Mouse (Mus musculus) layer of hippocampus, adult 9-10 months (tissue): ENCODE measurements around the gene Rps8.

ENCODE experiments used
- DNase-seq: peaks from one replicate; pipeline ENCODE4 v3.0.0; 2022; ENCODE audit warnings: low spot score

Rps8 gene

DNA sequence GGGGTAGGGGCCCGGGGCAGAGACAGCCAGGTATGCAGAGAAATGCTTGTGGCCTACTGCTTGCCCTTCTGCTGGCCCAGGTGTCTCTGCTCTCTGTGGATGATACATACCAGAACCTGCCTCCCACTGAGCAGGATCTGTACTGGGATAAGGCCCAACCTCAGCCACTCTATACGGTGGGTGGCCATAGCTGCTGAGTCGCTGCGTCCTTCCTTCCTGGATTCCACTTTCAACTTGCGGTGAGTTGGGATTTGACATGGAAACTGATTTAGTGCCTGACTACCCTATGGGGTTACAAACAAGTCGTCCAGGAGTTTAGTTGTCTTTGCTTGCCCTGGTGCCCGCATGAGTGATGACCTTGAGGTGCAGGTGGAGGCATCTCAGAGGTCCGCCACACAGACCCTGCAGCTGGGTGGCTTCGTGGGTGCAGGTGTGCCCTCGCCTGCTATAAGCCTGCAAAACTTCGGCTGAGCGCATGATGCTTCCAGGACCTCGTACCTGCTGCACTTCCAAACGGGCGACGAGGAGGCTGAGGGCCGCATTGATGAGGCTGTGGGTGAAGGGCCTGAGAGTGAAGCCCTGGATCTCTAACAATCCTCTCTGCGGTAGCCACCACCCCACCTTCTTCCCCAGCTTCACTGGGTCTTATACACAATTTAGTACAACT is 7.9 kb downstream of the Rps8 start:
- DNase-seq = no peak

DNA sequence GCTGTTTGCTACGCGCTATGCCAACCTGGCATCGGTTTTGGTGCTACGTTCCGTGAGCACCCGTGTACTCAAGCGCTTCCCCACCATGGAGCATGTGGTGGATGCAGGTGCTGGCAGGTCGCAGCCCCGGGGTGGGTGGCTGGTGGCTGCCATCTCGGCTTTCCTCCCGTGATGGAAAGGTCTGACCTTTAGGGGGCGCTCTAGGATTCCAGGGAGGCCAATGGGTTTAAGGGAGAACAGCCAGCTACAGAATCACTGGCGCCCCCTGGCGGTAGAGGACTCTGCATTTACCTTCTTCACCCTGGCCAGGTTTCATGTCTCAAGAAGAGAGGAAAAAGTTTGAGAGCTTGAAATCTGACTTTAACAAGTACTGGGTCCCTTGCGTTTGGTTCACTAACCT is 9.9 kb downstream of the Rps8 start:
- DNase-seq = no peak

DNA sequence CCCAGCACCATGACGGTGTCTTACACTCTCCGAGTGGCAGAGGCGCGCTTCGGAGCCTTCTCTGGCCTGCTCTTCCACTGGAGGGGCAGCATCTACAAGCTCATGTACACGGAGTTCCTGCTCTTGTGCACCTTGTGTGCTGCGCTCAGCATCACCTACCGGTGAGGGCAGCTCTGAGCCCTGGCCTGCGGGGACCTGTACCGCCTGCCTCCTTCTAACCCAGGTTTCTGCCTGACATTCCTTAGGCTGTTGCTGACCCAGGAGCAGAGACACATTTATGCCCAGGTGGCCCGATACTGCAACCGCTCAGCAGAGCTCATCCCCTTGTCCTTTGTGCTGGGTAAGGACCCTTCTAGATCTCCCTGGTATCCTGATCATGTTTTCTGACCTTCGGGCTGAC is 10.8 kb downstream of the Rps8 start:
- no peak for DNase-seq

DNA sequence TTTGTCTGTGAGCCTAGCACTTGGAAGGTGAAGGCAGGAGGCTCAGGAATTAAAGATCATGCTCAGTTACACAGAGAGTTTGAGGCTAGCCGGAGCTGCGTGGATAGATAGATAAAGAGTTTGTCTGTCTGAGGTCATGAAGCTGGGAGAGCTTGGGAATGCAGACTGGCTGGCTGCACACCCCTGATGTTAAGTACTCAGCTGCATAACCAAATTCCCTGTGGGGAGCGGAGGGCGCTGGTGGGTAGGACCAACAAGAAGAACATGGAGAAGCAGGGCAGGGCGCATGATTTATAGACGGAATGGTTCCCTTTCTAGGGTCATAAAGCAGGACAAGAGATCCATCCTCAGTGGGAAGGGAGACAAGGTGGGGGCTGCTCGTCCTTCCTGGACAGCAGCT is 13.0 kb downstream of the Rps8 start:
- no peak for DNase-seq

DNA sequence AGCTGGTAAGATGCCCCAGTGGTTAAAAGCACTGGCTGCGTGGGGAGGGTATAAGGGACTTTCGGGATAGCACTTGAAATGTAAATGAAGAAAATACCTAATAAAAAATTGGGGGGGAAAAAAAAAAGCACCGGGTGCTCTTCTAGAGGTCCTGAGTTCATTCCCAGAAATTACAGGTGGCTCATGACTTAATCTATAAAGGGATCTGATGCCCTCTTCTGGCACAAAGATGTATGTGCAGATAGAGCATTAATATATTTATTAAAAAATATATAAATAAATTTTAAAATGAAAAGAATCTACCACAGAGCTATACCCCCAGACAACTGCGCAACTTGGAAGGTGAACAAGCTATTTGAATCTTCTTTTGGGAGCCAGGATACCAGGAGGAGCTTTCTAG is 15.4 kb downstream of the Rps8 start:
- DNase-seq = no peak

DNA sequence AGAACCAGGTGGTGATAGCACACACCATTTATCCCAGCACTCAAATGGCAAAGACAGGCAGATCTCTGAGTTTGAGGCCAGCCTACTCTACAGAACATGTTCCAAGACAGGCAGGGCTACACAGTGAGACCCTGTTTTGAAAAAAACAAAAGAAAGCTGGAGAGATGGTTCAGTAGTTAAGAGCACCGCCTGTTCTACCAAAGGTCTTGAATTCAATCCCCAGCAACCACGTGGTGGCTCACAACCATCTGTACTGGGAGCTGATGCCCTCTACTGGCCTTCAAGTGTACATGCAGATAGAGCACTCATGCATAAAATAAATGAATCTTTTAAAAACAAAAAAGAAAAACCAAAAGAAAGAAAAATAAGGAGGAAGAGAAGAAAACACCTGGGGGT is 16.8 kb downstream of the Rps8 start:
- no peak for DNase-seq

DNA sequence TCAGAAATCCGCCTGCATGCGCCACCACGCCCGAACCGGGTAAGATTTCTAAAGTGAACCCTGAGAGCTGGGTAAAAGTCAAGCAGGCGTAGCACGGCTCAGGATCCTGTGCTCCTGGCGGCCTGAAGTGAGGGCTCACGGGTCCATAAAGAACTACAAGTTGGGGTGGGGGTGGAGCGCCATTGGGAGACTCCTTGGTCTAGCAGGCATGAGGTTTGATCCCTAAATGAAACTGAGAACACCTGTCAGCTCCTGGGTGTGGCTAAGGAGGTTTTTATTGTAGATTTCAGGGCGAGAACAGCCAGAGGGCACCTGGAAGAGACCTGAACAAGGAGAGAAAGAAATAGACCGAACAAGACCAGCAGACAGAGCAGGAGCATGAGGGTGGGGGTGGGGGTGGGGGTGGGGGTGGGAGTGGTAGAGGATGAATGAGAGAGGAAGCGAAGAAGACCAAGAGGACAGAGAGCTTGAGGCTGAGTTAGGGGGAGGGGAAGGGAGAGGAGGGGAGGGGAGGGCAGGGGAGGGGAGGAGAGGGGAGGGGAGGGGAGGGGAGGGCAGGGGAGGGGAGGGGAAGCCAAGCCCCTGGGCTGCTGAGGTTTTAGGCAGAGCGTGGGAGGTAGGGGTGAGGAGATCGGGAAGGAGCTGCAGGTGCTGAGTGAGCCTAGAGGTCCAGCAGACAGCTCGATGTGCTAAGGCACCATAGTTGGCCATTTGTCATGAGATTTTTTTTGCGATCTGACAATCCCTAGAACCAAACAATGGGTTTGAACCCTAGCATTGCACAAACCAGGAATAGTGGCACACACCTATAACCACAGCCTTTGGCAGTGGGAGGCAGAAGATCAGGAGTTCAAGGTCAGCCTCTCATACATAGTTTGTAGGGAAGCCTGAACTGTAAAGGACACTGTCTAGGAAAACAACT is 17.5 kb downstream of the Rps8 start:
- DNase-seq = no peak

DNA sequence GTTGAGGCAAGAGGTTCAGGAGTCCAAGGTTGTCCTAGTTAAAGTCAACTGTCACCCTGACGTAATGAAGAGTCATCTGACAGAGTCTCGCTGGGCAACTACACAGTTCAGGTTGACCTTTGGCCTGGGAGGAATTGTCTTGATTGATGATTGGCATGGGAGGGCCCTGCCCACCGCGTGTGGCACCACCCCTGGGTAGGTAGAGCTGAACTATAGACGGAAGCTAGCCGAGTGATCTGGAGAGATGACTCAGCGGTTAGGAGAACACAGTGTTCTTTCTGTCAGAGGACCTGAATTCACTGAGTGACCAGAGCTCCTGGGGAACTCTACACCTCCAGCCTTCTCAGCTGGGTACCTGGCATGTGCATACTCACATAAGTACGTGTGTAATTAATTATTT is 20.0 kb downstream of the Rps8 start:
- no peak for DNase-seq

DNA sequence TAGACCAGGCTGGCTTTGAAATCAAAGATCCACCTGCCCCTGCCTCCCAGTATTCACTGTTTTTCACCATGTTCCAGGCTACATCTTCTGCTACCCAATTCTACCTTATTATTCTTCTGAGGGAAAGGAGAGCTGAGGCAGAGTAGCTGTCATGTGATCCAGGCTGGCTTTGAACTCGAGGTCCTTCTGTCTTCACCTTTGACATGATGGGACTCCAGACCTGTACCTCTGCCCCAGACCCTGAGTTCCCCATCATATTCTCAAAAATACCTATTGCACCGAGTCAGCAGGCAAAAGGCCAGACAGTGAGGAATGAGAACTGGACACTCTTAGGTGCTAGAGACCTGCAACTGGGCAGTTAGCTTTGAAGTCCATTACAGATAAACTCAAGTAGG is 21.4 kb downstream of the Rps8 start:
- no peak for DNase-seq

DNA sequence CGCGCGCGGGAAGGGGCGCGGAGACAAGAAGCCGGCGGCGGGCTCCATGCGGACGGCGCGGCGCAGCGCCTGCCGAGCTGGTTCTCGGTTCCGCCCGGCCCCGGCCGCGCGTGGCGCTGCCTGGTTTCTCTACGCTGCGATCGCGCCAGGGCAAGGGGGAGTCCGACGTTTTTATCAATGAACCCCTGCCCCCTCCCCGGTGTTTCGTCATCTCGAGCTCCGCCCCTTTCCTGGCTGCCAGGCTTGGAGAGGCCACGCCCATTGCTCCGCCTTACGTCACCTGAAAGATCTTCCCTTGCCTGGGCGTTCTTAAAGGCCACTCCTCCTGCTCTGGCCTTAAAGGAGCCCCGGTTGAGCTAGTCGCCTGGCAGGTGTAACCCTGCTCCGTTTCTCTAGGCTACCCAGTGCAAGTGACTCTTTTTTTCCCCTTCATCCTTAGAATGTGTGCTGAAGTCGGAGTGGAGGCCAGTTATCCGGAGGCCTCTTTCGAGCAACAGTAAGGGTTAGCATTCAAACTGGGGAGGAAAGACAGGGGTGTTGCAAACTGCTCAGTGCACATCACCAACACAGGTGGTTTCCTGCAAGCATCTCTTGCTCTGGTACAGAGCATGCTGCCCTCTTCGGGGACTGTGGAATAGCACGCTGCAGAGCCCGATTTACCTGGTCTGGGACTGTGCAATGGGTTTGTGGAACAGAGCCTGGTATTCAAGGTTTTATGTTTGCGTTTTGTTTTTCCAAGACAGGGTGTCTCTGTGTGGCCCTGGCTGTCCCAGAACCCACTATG is 22.0 kb downstream of the Rps8 start, which contains the start of gene Plk3:
TSS of gene Plk3 (minus strand) at position 147 of the 784 bp plus-strand sequence.
- peak; percentile 97 for DNase-seq

DNA sequence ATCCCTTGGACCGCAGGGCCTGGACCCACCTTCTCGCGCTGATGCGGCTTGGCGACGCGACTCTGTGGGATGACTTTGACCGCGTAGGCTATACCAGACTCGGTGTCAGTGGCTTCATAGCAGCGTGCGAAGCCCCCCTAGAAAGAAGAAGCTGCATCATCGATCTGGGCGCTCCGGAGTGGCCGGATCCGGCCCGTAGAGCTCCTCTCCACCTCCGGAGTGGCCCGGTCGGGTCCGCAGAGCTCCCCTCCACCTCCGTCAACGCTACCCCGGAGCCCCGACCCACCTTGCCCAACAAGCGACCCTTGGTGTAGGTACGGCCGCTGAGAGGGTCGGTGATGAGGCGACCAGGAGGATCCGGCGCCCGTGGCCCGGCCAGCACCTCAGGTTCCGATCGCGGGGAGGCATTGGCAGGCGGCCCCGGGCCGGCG is 22.7 kb downstream of the Rps8 start:
- no peak for DNase-seq

DNA sequence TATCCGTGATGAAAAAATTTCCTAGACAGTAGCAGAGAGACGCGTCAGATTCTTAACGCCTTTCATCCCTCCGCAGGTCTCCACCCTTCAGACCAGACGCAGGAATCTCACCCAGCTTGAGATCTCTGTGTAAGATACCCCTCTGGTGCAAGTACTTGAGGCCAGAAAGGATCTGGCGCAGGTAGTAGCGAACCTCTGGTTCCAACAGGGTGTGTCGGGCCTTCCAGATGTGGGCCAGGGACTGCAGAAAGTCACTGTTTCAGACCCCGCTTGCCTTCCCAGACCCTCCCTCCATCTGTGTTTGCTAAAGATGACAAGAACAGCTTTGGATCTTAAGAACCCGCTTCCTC is 23.3 kb downstream of the Rps8 start:
- no peak for DNase-seq

DNA sequence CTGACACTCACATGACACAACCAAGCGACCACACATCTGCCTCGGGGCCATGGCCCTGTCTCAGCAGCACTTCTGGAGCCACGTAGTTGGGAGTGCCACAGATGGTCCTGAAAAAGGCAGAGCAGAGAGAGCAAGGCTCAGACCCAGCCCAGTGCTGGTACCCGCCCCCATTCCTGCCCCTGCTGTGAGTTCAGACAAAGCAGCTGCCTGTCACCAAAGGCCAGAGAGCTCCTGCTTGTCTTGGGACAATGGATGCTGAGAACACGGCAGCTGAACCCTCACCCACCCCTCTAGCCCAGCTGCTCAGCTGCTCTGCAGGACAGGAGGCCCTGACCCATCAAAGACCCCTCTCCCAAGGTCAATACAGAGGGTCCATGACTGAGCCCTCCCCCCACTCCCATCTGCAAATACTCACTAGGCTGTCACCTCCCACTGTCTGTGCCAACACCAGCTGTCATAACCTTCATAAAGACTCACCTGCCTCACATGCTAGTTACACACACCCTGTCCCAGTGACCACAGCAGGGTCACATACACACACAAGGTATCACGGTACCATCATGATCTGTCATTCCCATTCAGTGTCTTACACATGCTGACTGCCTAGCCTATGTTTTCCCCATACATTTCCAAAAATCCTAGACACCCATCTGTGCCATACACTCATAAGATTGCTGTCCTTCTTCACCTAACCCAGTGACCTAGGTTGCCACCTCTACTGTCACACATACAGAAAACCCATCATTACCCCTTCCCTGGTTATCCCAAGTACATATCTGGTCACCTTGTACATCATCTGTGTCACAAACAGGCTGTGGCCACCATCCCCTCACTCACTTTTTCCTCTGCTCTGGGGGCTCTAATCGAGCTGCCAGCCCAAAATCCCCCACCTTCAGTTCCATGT is 23.9 kb downstream of the Rps8 start:
- DNase-seq = no peak

DNA sequence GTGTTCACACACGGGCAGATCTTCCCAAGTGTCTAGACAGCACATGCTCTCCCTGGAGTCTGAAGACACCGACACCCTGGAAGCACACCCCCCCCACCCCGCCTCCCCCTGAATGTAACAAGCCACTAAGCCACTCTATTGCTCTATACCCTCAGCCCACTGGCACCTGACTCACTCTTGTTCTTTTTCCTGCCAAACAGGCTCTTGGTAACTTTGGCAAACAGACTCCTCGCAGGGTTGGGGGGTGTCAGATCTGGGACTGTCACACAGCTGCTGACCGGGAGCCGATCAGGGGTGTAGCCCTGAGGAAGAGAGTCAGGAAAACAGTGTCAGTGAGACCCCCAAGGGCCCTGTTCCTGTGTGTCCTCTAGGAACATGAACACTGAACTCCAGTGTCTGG is 24.8 kb downstream of the Rps8 start:
- no peak for DNase-seq

DNA sequence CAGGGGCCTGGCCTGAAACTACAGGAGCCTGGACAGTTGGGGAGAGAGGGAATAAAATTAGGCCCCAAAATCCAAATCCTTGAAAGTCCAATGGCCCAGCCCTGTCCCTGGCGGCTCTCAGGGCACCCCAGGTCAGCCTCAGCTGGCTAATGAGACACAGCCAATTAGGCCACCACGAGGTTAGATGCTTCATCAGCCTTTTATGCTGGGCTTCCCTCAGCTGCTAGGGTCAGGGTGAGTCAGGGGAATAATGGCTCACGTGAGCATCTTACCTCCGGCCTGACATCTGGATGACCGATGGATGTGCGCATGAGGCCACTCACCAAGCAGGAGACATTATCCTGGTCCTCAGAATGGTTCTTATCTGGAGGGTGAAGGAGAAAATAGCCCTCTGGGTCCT is 25.3 kb downstream of the Rps8 start:
- DNase-seq = no peak

DNA sequence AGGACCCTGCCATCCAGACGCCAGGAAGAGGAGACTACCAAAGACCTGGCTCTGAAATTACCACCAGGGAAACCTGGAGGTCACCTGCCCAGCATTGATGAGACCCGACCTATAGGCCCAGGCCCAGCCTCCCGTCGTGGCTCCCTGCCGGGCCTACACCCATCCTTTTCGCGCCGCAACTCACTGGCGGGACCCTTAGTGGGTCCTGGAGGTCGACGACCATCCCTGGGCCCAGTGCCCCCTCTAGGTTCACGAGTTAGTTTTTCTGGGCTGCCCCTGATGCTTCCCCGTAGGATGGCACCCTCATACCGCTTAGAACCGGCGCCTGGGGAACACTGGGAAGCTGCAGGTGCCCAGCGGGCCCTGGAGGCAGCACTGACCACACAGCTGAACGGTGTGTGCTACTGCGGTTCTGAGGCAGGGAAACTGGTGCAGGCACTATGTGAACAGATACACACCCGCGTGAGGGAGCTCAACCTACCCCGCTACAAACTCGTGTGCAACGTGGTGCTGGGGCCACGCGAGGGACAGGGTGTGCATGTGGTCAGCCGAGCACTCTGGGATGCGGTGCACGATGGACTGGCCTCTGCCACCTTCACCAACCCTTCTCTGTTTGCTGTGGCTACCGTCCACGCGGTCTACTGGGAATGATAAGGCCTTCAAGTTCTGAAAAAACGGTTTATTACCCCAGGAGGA is 27.9 kb downstream of the Rps8 start:
- DNase-seq = no peak

DNA sequence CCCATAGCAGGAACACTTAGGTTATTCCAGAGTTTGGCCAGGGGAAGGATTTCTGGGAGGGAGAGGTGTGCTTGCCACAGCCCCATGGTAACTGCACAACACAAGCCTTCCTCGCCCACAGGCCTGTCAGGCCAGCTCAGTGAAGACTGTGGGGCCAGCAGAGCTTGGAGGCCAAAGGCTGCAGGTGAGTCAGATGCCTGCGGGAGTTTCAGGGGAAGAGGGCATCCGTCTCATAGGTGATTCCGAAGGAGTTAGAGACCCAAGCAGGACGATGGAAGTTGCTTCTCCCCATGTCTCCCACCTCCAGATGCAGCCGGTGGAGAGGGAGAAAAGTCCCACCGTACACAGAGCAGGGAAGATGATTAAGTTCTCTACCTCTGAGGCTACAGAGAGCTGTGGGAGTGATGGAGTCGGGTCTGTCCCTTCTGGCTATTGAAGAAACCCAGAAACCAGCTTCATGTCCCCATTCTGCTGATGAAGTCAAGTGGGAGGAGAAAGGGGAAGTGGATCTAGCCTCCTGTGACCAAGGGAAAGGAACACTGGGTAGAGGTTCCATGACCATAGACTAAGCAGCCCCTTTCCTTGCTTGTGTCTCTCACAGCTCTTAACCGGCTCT is 29.3 kb downstream of the Rps8 start, which contains the start of gene Tctex1d4:
TSS of gene Tctex1d4 (plus strand) at position 120 of the 616 bp plus-strand sequence.
- no peak for DNase-seq

DNA sequence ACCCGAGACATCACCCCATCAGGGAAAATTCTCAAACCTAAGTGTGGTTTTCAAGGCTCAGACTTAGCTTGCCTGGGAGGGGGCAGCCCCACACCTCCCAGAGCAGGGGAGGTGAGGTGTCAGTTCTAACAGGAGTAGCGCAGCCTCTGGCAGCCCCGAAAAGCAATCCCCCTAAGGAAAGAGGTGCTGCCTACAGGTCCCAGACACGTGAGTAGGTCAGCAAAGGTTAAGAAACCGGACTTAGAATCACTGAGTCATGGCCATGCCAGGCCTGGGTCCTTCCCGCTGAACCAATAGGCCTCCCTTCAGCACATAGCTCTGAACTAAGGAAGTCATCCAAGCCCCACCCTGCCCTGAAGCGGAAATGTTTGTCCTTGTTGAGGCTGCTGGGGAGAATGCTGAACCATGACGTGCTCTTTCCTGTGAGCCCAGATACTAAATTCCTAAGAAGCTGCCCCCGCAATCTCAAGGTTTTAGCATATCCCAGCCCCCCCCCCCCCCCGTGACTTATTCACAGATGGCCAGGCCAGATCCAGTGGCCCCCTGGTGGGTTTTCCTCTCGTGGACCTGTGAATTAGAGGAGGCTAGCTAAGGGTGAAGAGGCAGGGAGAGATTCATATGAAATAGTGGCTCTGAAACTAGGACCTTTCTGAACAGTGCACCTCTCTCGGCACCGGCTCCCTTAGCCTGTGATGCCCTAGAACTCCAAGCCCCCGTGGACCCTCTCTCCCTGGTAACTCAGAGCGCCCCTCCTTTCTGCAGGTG is 30.0 kb downstream of the Rps8 start:
- DNase-seq = no peak

DNA sequence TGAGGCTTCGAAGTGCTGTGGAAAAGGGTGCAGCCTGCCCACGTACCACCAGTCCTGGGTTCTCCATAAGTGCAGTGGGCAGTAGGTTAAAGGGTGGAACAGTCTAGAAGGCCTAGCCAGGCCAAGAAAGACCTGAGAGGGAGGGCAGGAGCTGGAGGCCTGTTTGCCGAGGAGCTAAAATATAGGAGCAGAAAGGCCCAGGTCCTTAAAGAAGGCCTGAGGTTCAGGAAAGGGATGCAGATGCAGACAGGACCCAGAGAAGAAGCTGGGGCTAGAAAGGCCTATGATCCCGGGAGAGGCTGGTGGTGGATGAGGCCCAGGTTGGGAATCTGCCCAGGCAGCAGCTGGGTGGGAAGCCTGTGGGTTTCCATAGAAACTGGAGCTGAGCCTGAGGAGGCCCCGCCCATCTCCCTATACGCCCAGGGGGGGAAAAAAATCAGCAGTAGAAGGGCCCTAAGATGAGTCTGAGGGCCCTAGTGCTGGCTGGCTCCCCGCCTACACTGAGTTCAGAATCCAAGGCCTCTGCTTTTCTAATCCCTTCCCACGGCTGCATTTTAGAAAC is 30.6 kb downstream of the Rps8 start, which contains the start of gene Btbd19:
TSS of gene Btbd19 (minus strand) at position 378 of the 562 bp plus-strand sequence.
- no peak for DNase-seq
